Mouse (Mus musculus) hindbrain, embryonic 16.5 days (tissue): ENCODE results near the gene Gm11444. TPM values are rescaled to one million over a fixed set of nuclear protein-coding genes. Genes with fewer than 3 reads are reported as not detected.
A peak's percentile ranks its signal among the peaks of the same experiment; 100 is the strongest.

ENCODE experiments used
- ATAC-seq: fragments of 200-750 bp; cut with Nextera tagmentation; 2 replicates; pipeline ENCODE4 v1.8.0; 2017; ENCODE audit warnings: moderate TSS enrichment, moderate library complexity
- H3K27ac ChIP-seq: fragments of 300-500 bp; sonication (generic); 2 replicates; pipeline ENCODE4 v1.5.1; 2014; ENCODE audit warnings: low read depth, mild to moderate bottlenecking, control low read depth, low read length, moderate library complexity
- H3K27me3 ChIP-seq: fragments of 300-500 bp; sonication (generic); replicated peaks from 2 replicates; pipeline ENCODE4 v1.6.1; 2014; ENCODE audit warnings: low read length; ENCODE audit not compliant: control insufficient read depth, insufficient read depth
- H3K36me3 ChIP-seq: fragments of 300-500 bp; sonication (generic); 2 replicates; pipeline ENCODE4 v1.6.1; 2014; ENCODE audit warnings: mild to moderate bottlenecking, low read length, moderate library complexity, mixed read lengths; ENCODE audit not compliant: control insufficient read depth, insufficient read depth
- H3K4me1 ChIP-seq: fragments of 300-500 bp; sonication (generic); 2 replicates; pipeline ENCODE4 v1.6.1; 2014; ENCODE audit warnings: low read depth, low read length; ENCODE audit not compliant: control insufficient read depth, insufficient read depth
- H3K4me2 ChIP-seq: fragments of 300-500 bp; sonication (generic); 2 replicates; pipeline ENCODE4 v1.6.1; 2014; ENCODE audit warnings: mild to moderate bottlenecking, low read length, control low read depth, moderate library complexity
- H3K4me3 ChIP-seq: fragments of 300-500 bp; sonication (generic); 2 replicates; pipeline ENCODE4 v1.5.1; 2014; ENCODE audit warnings: mild to moderate bottlenecking, low read length, control low read depth, moderate library complexity
- H3K9ac ChIP-seq: fragments of 300-500 bp; sonication (generic); 2 replicates; pipeline ENCODE4 v1.6.1; 2014; ENCODE audit warnings: low read depth, mild to moderate bottlenecking, control low read depth, low read length, moderate library complexity
- H3K9me3 ChIP-seq: fragments of 300-500 bp; sonication (generic); 2 replicates; pipeline ENCODE4 v1.6.1; 2014; ENCODE audit warnings: mild to moderate bottlenecking, low read length, moderate library complexity; ENCODE audit not compliant: control insufficient read depth
- WGBS: fragments of 180-500 bp; shearing (Covaris S2); extraction: QIAGEN DNeasy Blood & Tissue Kit; methylation state at CpG from one replicate; pipeline ENCODE4 v1.1.7; 2014; 5-methylcytosine and 5-hydroxymethylcytosine counted together
- polyA plus RNA-seq: library from polyadenylated mRNA; unstranded; fragments of >200 nt; fragmentation: Nextera tagmentation; extraction: Ambion mirVana; gene quantifications from 2 replicates; pipeline ENCODE4 v1.2.1, GENCODE M21; 2015

The Gm11444 gene
- polyA plus RNA-seq, 1 experiment from 2014 or later = not detected

DNA sequence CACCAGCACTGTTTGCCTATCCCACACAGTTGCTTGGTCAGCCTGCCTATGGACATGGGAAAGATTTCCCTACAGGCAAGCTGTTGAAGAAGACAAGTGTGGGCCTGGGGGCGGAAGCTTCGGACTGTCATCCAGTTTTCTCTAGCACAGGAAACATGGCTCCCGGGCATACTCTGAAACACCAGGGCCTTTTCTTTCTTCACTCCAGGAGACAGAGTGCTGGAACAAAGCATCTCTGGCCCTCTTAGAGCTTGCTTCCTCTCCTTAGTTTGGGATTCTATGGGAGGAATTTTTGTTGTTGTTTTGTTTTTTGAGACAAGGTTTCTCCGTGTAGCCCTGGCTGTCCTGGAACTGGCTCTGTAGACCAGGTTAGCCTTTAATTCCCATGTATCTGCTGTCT is 34.4 kb upstream of the Gm11444 start:
- H3K27ac ChIP-seq = no peak overlapping the region
- peaks cover 38% of the 10 kb centered on the region for H3K27me3 ChIP-seq
- no peak overlapping the region for H3K9ac ChIP-seq
- H3K4me3 ChIP-seq = no peak overlapping the region
- H3K9me3 ChIP-seq = no peaks in the 10 kb centered on the region
- WGBS = 42% methylated on average over 4 of the region's 4 CpGs
- ATAC-seq = no peak
- H3K4me2 ChIP-seq = no peak overlapping the region
- H3K4me1 ChIP-seq = no peaks in the 10 kb centered on the region
- no peaks in the 10 kb centered on the region for H3K36me3 ChIP-seq

DNA sequence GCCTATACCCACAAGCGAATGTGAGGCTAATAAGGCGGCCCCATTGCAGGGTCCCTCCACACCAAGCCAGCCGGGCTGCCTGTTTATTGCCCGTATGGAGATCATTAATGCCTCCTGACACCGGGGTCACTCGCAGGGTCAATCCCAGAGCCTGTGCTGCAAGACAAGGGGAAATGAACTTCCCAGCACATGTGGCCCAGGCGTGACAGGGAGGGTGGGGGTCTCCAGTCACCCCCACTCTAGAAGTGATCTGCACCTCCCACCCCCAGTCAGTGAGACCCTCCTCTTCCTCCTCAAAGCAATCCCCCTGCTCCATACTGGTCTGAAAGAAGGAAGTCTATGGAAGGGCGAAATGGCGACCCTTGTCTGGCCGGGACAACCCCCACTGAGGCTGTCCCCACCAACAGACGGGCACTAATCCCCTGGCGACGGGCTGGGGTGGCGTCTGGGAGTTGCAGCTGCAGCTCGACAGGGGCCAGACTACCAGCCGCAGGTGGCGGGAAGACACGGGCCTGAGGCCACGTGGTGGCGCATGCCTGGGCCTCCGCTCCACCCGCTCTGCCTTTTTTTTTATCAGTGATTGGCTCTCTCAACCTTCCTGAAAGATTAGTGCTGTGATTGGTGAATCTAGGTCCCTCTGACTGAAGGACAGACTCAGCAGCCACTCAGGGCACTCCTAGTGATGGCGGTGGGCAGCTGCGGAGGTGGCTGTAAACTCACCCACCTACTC is 26.1 kb upstream of the Gm11444 start:
- Histone ChIP-seq H3K27me3 (no peaks in the 10 kb centered on the region), H3K4me2 (0 out of 2 replicates have a peak overlapping the region, but pooled peaks have one; percentile 8), H3K4me1 (no peaks in the 10 kb centered on the region), H3K4me3 (no peak overlapping the region), H3K9me3 (no peaks in the 10 kb centered on the region), H3K27ac (no peak overlapping the region), H3K36me3 (no peaks in the 10 kb centered on the region), H3K9ac (no peak overlapping the region)
- 67% methylated on average over 24 of the region's 24 CpGs for WGBS
- ATAC-seq = no peak

DNA sequence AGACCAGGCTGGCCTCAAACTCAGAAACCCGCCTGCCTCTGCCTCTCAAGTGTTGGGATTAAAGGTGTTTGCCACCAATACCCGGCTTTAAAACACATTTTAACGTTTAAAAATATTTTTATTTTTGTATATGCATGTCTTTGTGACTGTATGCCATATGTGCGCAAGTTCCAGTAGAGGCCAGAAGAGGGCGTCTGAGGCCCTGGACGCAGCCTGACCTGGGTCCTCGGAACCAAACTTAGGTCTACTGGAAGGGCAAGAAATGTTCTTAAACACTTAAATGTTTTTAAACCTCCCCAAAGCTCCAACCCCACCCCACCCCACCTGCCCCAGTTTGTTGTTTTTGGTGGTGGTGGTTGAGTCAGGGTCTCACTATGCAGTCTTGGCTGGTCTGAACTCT is 14.2 kb upstream of the Gm11444 start:
- H3K4me1 ChIP-seq = no peaks in the 10 kb centered on the region
- H3K4me2 ChIP-seq = no peak overlapping the region
- H3K4me3 ChIP-seq = no peak overlapping the region
- H3K9me3 ChIP-seq = no peaks in the 10 kb centered on the region
- no peak overlapping the region for H3K9ac ChIP-seq
- no peaks in the 10 kb centered on the region for H3K36me3 ChIP-seq
- ATAC-seq = no peak
- no peaks in the 10 kb centered on the region for H3K27me3 ChIP-seq
- 46% methylated on average over 7 of the region's 7 CpGs for WGBS
- H3K27ac ChIP-seq = no peak overlapping the region

- no peak for ATAC-seq
- no peaks in the 10 kb centered on the region for H3K9me3 ChIP-seq
- no peak overlapping the region for H3K4me2 ChIP-seq
- no peaks in the 10 kb centered on the region for H3K36me3 ChIP-seq
- H3K9ac ChIP-seq = no peak overlapping the region
- no peak overlapping the region for H3K27ac ChIP-seq
- no peaks in the 10 kb centered on the region for H3K27me3 ChIP-seq
- no peak overlapping the region for H3K4me3 ChIP-seq
- 11% methylated on average over 6 of the region's 6 CpGs for WGBS
- no peaks in the 10 kb centered on the region for H3K4me1 ChIP-seq
Measured at GRCm38 (mm10) chr11:85857997-85858698, 8.0 kb upstream of the Gm11444 start.

- ATAC-seq = no peak
- peaks cover 18% of the 10 kb centered on the region for H3K27me3 ChIP-seq
- no peak overlapping the region for H3K4me2 ChIP-seq
- H3K36me3 ChIP-seq = no peaks in the 10 kb centered on the region
- H3K4me3 ChIP-seq = no peak overlapping the region
- no peak overlapping the region for H3K27ac ChIP-seq
- no peak overlapping the region for H3K9ac ChIP-seq
- H3K9me3 ChIP-seq = no peaks in the 10 kb centered on the region
- no peaks in the 10 kb centered on the region for H3K4me1 ChIP-seq
- 43% methylated on average over 6 of the region's 6 CpGs for WGBS
Measured at GRCm38 (mm10) chr11:85850758-85851157, 625 bp upstream of the Gm11444 start.

GRCm38 (mm10) chr11:85849037-85849436 is 1.1 kb downstream of the Gm11444 start:
- Histone ChIP-seq H3K36me3 (no peaks in the 10 kb centered on the region), H3K9ac (peak overlapping the region; percentile 19; the same call in 1 of the 2 replicates), H3K4me2 (peak overlapping the region; percentile 55), H3K27ac (no peak overlapping the region), H3K9me3 (no peaks in the 10 kb centered on the region), H3K4me1 (peaks cover 4% of the 10 kb centered on the region), H3K4me3 (peak overlapping the region; percentile 23), H3K27me3 (peaks cover 33% of the 10 kb centered on the region)
- peak; percentile 81 for ATAC-seq
- WGBS = 2% methylated on average over 21 of the region's 21 CpGs

DNA sequence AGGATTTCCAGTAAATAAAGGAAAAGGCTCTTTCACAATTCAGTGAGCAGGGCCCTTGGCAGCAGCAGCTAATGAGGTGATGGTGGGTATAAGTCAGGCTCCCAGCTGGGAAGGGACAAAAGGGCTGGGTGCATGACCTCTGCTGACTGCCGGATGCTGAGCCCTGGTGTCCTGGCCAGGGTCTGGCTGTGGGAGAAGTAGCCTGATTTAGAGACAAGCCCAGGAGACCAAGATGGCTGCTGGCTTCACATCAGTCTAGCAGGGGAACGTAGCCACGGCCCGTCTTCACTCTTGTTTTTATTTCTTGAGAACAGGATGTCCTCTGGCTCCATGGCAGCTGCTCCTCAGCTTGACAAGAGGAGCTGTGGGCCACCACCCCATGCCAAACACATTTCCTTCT is 3.6 kb downstream of the Gm11444 start:
- ATAC-seq = no peak
- H3K9me3 ChIP-seq = no peaks in the 10 kb centered on the region
- H3K36me3 ChIP-seq = no peaks in the 10 kb centered on the region
- H3K4me2 ChIP-seq = no peak overlapping the region
- H3K4me3 ChIP-seq = no peak overlapping the region
- H3K27ac ChIP-seq = no peak overlapping the region
- peaks cover 10% of the 10 kb centered on the region for H3K4me1 ChIP-seq
- peaks cover 54% of the 10 kb centered on the region for H3K27me3 ChIP-seq
- no peak overlapping the region for H3K9ac ChIP-seq
- WGBS = 65% methylated on average over 4 of the region's 4 CpGs

DNA sequence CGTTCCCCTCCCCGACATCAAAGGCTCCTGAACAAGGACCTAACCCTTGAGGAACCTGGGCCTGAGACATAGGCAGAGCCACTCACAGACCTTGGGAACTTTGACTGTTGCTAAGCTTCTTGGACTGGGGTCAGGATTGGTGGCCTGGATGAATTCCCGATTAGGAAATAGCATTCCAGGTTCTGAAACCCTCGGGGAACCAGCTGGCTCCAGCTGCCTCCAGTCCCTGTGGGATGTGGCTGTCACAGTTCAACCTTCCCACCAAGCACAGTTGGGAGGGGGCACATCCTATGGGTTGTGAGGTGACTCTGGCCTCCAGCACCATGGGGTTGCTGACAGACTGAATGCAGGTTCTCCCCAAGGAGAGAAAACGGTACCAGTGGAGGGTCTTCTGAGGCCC is 4.2 kb downstream of the Gm11444 start:
- Histone ChIP-seq H3K4me2 (no peak overlapping the region), H3K9me3 (no peaks in the 10 kb centered on the region), H3K36me3 (no peaks in the 10 kb centered on the region), H3K27ac (no peak overlapping the region), H3K4me3 (no peak overlapping the region), H3K4me1 (peaks cover 10% of the 10 kb centered on the region), H3K9ac (no peak overlapping the region), H3K27me3 (peaks cover 58% of the 10 kb centered on the region)
- no peak for ATAC-seq
- 44% methylated on average over 5 of the region's 5 CpGs for WGBS

DNA sequence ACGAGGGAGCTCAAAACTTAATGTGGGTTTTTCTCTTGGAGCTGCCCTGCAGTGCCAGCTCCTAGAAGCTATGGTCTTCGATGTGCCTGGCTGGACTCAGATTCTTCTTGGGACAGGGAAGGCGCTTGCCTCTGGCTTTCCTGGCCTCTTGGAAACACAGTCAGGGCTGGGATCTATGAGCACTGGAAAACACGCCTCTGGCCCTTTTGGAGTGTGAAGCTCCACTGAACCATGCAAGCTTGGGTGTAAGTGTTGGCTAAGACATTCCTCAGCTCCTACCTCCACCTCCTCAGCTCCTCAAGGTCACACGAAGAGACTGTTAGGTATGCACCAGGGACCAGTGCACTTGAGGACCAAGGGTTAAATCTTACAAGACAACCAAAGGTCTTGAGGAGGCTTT is 5.2 kb downstream of the Gm11444 start:
- no peak overlapping the region for H3K27ac ChIP-seq
- H3K4me2 ChIP-seq = peak overlapping the region; percentile 85

More for the DNA sequence above, 5.2 kb downstream of the Gm11444 start:
- Histone ChIP-seq H3K4me1 (peaks cover 14% of the 10 kb centered on the region), H3K27me3 (peaks cover 65% of the 10 kb centered on the region), H3K9ac (no peak overlapping the region), H3K36me3 (no peaks in the 10 kb centered on the region), H3K4me3 (no peak overlapping the region), H3K9me3 (no peaks in the 10 kb centered on the region)
- ATAC-seq = no peak
- 36% methylated on average over 5 of the region's 5 CpGs for WGBS
